Mouse (Mus musculus) myocyte (in vitro differentiated cells): ENCODE data around the gene Sumo1. TPM values are rescaled to one million over a fixed set of nuclear protein-coding genes. Genes with fewer than 3 reads are reported as not detected.

Experiments
- H3K27me3 ChIP-seq: one replicate; pipeline ENCODE4 v1.6.1; 2011; ENCODE audit not compliant: control insufficient read depth, insufficient read depth, insufficient read length
- H3K36me3 ChIP-seq: one replicate; pipeline ENCODE4 v1.6.1; 2011; ENCODE audit not compliant: control insufficient read depth, insufficient read depth
- H3K4me2 ChIP-seq: one replicate; pipeline ENCODE4 v1.6.1; 2011; ENCODE audit warnings: low read depth, control low read depth
- H3K4me3 ChIP-seq: one replicate; pipeline ENCODE4 v1.5.1; 2011; ENCODE audit warnings: mild to moderate bottlenecking, control low read depth, moderate library complexity
- H3K79me2 ChIP-seq: one replicate; pipeline ENCODE4 v1.6.1; 2011; ENCODE audit not compliant: control insufficient read depth, insufficient read depth
- H3ac ChIP-seq: one replicate; pipeline ENCODE4 v1.6.1; 2011; ENCODE audit not compliant: control insufficient read depth, insufficient read length
- CEBPB ChIP-seq: IDR thresholded peaks from 2 replicates; pipeline ENCODE4 v1.6.1; 2011; ENCODE audit warnings: mild to moderate bottlenecking, moderate library complexity; ENCODE audit not compliant: poor library complexity, insufficient read depth, severe bottlenecking
- E2F4 ChIP-seq: IDR thresholded peaks from one replicate; pipeline ENCODE4 v1.6.1; 2011; ENCODE audit warnings: mild to moderate bottlenecking, control low read depth, moderate library complexity; ENCODE audit not compliant: insufficient read depth
- MAX ChIP-seq: IDR thresholded peaks from one replicate; pipeline ENCODE4 v1.6.1; 2011; ENCODE audit warnings: low read depth, mild to moderate bottlenecking, control low read depth
- MYOD1 ChIP-seq, 3 experiments: IDR thresholded peaks; one replicate each; pipeline ENCODE4 v1.6.1; 2011; ENCODE audit warnings: control low read depth in 2 of 3, low read depth in 2 of 3, mild to moderate bottlenecking in 2 of 3, moderate library complexity in 1 of 3; ENCODE audit not compliant: insufficient read length in 2 of 3, control insufficient read depth in 1 of 3
- MYOG ChIP-seq, 3 experiments: IDR thresholded peaks; one replicate each; pipeline ENCODE4 v1.6.1; 2011; ENCODE audit warnings: control low read depth in 2 of 3, low read depth in 2 of 3, mild to moderate bottlenecking in 2 of 3; ENCODE audit not compliant: insufficient read length in 2 of 3, control insufficient read depth in 1 of 3, insufficient read depth in 1 of 3
- POLR2A ChIP-seq: IDR thresholded peaks from one replicate; pipeline ENCODE4 v1.6.1; 2011; ENCODE audit warnings: low read depth, mild to moderate bottlenecking, control low read depth, moderate library complexity; ENCODE audit not compliant: insufficient read length
- POLR2AphosphoS2 ChIP-seq: IDR thresholded peaks from one replicate; pipeline ENCODE4 v1.6.1; 2011; ENCODE audit warnings: low read depth, control low read depth; ENCODE audit not compliant: insufficient read length
- REST ChIP-seq: IDR thresholded peaks from one replicate; pipeline ENCODE4 v1.6.1; 2011; ENCODE audit warnings: mild to moderate bottlenecking, control low read depth, moderate library complexity; ENCODE audit not compliant: insufficient read depth, insufficient read length
- SRF ChIP-seq: IDR thresholded peaks from one replicate; pipeline ENCODE4 v1.6.1; 2011; ENCODE audit warnings: low read depth; ENCODE audit not compliant: control insufficient read depth, insufficient read length
- TCF12 ChIP-seq: IDR thresholded peaks from one replicate; pipeline ENCODE4 v1.6.1; 2011; ENCODE audit warnings: mild to moderate bottlenecking, control low read depth; ENCODE audit not compliant: poor library complexity, insufficient read depth, severe bottlenecking
- TCF3 ChIP-seq: IDR thresholded peaks from one replicate; pipeline ENCODE4 v1.6.1; 2011; ENCODE audit warnings: low read depth, control low read depth; ENCODE audit not compliant: insufficient read length
- USF1 ChIP-seq: IDR thresholded peaks from one replicate; pipeline ENCODE4 v1.6.1; 2011; ENCODE audit warnings: low read depth, mild to moderate bottlenecking, control low read depth, moderate library complexity
- polyA plus RNA-seq: library from polyadenylated mRNA; unstranded; fragments of >200 nt; fragmentation: generic; extraction: Trizol; gene quantifications from one replicate; pipeline ENCODE4 v1.2.1, GENCODE M21; 2012; ENCODE audit warnings: missing spikeins

Gene Sumo1
- polyA plus RNA-seq, 1 experiment, result 82.8 TPM

GRCm38 (mm10) chr1:59629194-59629593 is 41.4 kb downstream of the Sumo1 start:
- Histone ChIP-seq H3K27me3 (no peaks in the 10 kb centered on the region), H3K79me2 (no peaks in the 10 kb centered on the region)
- TF ChIP-seq MAX, result no peak
- TF ChIP-seq E2F4, result no peak
- TF ChIP-seq TCF12, result no peak
- TF ChIP-seq SRF, result no peak
- TF ChIP-seq POLR2A, result no peak
- TF ChIP-seq MYOG (IDR thresholded peaks at IDR 0.05; ENCODE audit: control insufficient read depth in 1 of 3, insufficient read depth in 1 of 3, insufficient read length in 2 of 3, low read depth in 2 of 3), result no peak
- TF ChIP-seq MYOD1 (IDR thresholded peaks at IDR 0.05; ENCODE audit: control insufficient read depth in 1 of 3, insufficient read length in 2 of 3, low read depth in 2 of 3), result no peak
- no peak for TF ChIP-seq CEBPB
- no peak for TF ChIP-seq POLR2AphosphoS2
- no peak for TF ChIP-seq REST
- no peak for TF ChIP-seq USF1
- TF ChIP-seq TCF3, result no peak

GRCm38 (mm10) chr1:59625410-59625809 is 45.2 kb downstream of the Sumo1 start:
- Histone ChIP-seq H3ac (no peak overlapping the region), H3K4me2 (no peak overlapping the region), H3K4me3 (no peak overlapping the region), H3K79me2 (no peaks in the 10 kb centered on the region), H3K36me3 (no peaks in the 10 kb centered on the region), H3K27me3 (no peaks in the 10 kb centered on the region)
- TF ChIP-seq TCF12, result no peak
- TF ChIP-seq SRF, result no peak
- TF ChIP-seq CEBPB, result no peak
- TF ChIP-seq REST, result no peak
- no peak for TF ChIP-seq MYOD1 (IDR thresholded peaks at IDR 0.05; ENCODE audit: control insufficient read depth in 1 of 3, insufficient read length in 2 of 3, low read depth in 2 of 3)
- TF ChIP-seq POLR2A, result no peak
- no peak for TF ChIP-seq MYOG (IDR thresholded peaks at IDR 0.05; ENCODE audit: control insufficient read depth in 1 of 3, insufficient read depth in 1 of 3, insufficient read length in 2 of 3, low read depth in 2 of 3)
- TF ChIP-seq E2F4, result no peak
- no peak for TF ChIP-seq USF1

More at GRCm38 (mm10) chr1:59629194-59629593, 41.4 kb downstream of the Sumo1 start:
- Histone ChIP-seq H3ac (no peak overlapping the region), H3K36me3 (no peaks in the 10 kb centered on the region), H3K4me3 (no peak overlapping the region), H3K4me2 (no peak overlapping the region)

- no peak overlapping the region for H3K4me3 ChIP-seq
- TF ChIP-seq USF1 (no peak), MAX (no peak), POLR2A (no peak), SRF (no peak), MYOD1 (IDR thresholded peaks at IDR 0.05; ENCODE audit: control insufficient read depth in 1 of 3, insufficient read length in 2 of 3, low read depth in 2 of 3) (no peak), POLR2AphosphoS2 (no peak), TCF12 (no peak), E2F4 (no peak), MYOG (IDR thresholded peaks at IDR 0.05; ENCODE audit: control insufficient read depth in 1 of 3, insufficient read depth in 1 of 3, insufficient read length in 2 of 3, low read depth in 2 of 3) (no peak), CEBPB (no peak), TCF3 (no peak), REST (no peak)
- no peak overlapping the region for H3K4me2 ChIP-seq
- H3ac ChIP-seq, result no peak overlapping the region
- H3K79me2 ChIP-seq, result no peaks in the 10 kb centered on the region
- no peaks in the 10 kb centered on the region for H3K36me3 ChIP-seq
- no peaks in the 10 kb centered on the region for H3K27me3 ChIP-seq
Measured at GRCm38 (mm10) chr1:59623325-59624017, 47.2 kb downstream of the Sumo1 start.

- no peaks in the 10 kb centered on the region for H3K79me2 ChIP-seq
- H3K4me3 ChIP-seq, result no peak overlapping the region
- no peaks in the 10 kb centered on the region for H3K27me3 ChIP-seq
- H3K36me3 ChIP-seq, result no peaks in the 10 kb centered on the region
- H3K4me2 ChIP-seq, result no peak overlapping the region
- no peak for TF ChIP-seq SRF
- TF ChIP-seq TCF12, result no peak
- TF ChIP-seq MAX, result no peak
- no peak for TF ChIP-seq MYOD1 (IDR thresholded peaks at IDR 0.05; ENCODE audit: control insufficient read depth in 1 of 3, insufficient read length in 2 of 3, low read depth in 2 of 3)
- H3ac ChIP-seq, result no peak overlapping the region
Measured at GRCm38 (mm10) chr1:59619201-59619600, 51.4 kb downstream of the Sumo1 start.

GRCm38 (mm10) chr1:59615021-59615420 is 55.6 kb downstream of the Sumo1 start:
- no peak overlapping the region for H3K4me3 ChIP-seq
- H3ac ChIP-seq, result no peak overlapping the region
- H3K36me3 ChIP-seq, result no peaks in the 10 kb centered on the region

More at GRCm38 (mm10) chr1:59615021-59615420, 55.6 kb downstream of the Sumo1 start:
- H3K4me2 ChIP-seq, result no peak overlapping the region
- TF ChIP-seq MYOG (IDR thresholded peaks at IDR 0.05; ENCODE audit: control insufficient read depth in 1 of 3, insufficient read depth in 1 of 3, insufficient read length in 2 of 3, low read depth in 2 of 3) (no peak), E2F4 (no peak), MAX (no peak), TCF3 (no peak), REST (no peak), MYOD1 (IDR thresholded peaks at IDR 0.05; ENCODE audit: control insufficient read depth in 1 of 3, insufficient read length in 2 of 3, low read depth in 2 of 3) (no peak), TCF12 (no peak), CEBPB (no peak), POLR2AphosphoS2 (no peak), POLR2A (no peak), SRF (no peak), USF1 (no peak)
- no peaks in the 10 kb centered on the region for H3K27me3 ChIP-seq
- no peaks in the 10 kb centered on the region for H3K79me2 ChIP-seq
